Comparison of ENCODE assay signal across 9 mouse cellular contexts in genomic region chr5:32593793-32594192, GRCm38 (mm10). TPM values are rescaled to one million over a fixed set of nuclear protein-coding genes. Genes with fewer than 3 reads are reported as not detected.
DNase-seq lines count a peak whose midpoint lies in the region; ATAC-seq and TF ChIP-seq lines count a peak whose summit lies in the region.
"Had no signal": no experiment of that assay in that cellular context is flagged by ENCODE, and none has a peak within 500 bp of the region (broad histone marks: within the 10 kb centered on the region; RNA-seq: fewer than 3 reads in every experiment).

No protein-coding gene starts in this region.

- no peaks in the 10 kb centered on the region for H3K36me3 ChIP-seq in kidney, embryonic 15.5 days
- no peaks in the 10 kb centered on the region for H3K36me3 ChIP-seq in CH12.LX (replicated peaks in 1 of 2; ENCODE audit: control insufficient read depth in 1 of 2, insufficient read depth in 1 of 2, low read length in 1 of 2)
- H3K36me3 ChIP-seq: embryonic facial prominence, embryonic 13.5 days; hindbrain, embryonic 15.5 days had no signal

- H3K4me1 ChIP-seq in kidney, embryonic 15.5 days = no peaks in the 10 kb centered on the region
- H3K4me1 ChIP-seq in CH12.LX (ENCODE audit: control insufficient read depth in 1 of 2, insufficient read depth in 2 of 2) = peaks cover 0 to 4% of the 10 kb centered on the region in 2 experiments; a peak in 2 of 4 replicates
- H3K4me1 ChIP-seq: embryonic facial prominence, embryonic 13.5 days; hindbrain, embryonic 15.5 days had no signal

- 22% methylated on average over 4 of the region's 4 CpGs for WGBS in kidney, embryonic 15.5 days

- in situ Hi-C loops in CH12.LX (cut with MboI; ENCODE audit: low pct_ligation_motif_present, low pct_unique_long_range_greater_than_20kb, low sequenced_read_pairs) = loop anchor here (25.0 kb wide), 1 partner anchor 444 kb away; no protein-coding TSS in a partner anchor

- no peak overlapping the region for H3K4me3 ChIP-seq in kidney, embryonic 15.5 days (replicated peaks)
- no peak overlapping the region for H3K4me3 ChIP-seq in CH12.LX (replicated peaks in 1 of 3; ENCODE audit: low read depth in 2 of 3, low read length in 2 of 3, poor library complexity in 1 of 3)
- H3K4me3 ChIP-seq: embryonic facial prominence, embryonic 13.5 days; hindbrain, embryonic 15.5 days had no signal

- dilution Hi-C loops in CH12.LX (cut with MboI; ENCODE audit: extremely low pct_ligation_motif_present, extremely low pct_unique_long_range_greater_than_20kb, low sequenced_read_pairs) = no loop called here

- peak; percentile 53 to 81; a peak in 3 of 4 replicates for TF ChIP-seq CTCF in CH12.LX (conservative IDR thresholded peaks at IDR 0.05 in 1 of 2, IDR thresholded peaks at IDR 0.05 in 1 of 2; ENCODE audit: low read depth in 2 of 2, low read length in 2 of 2)

- peak; percentile 47 for TF ChIP-seq RAD21 in CH12.LX (IDR thresholded peaks at IDR 0.05; ENCODE audit: low read depth, low read length)

- no peak for TF ChIP-seq POLR2A in CH12.LX (IDR thresholded peaks at IDR 0.05; ENCODE audit: low read depth, low read length)

- H3K9ac ChIP-seq in kidney, embryonic 15.5 days = no peak overlapping the region
- no peak overlapping the region for H3K9ac ChIP-seq in CH12.LX (ENCODE audit: insufficient read depth, low read depth)
- H3K9ac ChIP-seq: embryonic facial prominence, embryonic 13.5 days; hindbrain, embryonic 15.5 days had no signal

- no peak for ATAC-seq in kidney, embryonic 15.5 days (replicated peaks; ENCODE audit: low FRiP score)

- DNase-seq in kidney, adult 18-20 months = peak; percentile 13
- DNase-seq in A20 (ENCODE audit: low read depth, low spot score) = peak; percentile 61
- DNase-seq in CH12.LX (ENCODE audit: extremely low read depth) = peak; percentile 47
- peak; percentile 59 for DNase-seq in embryo, embryonic 11 days
- DNase-seq in urinary bladder, adult 2 months (ENCODE audit: low spot score) = no peak
- no peak for DNase-seq in layer of hippocampus, postnatal 10 days (ENCODE audit: low spot score in 2 of 2)

- no peak overlapping the region for H3K27ac ChIP-seq in kidney, embryonic 15.5 days
- no peak overlapping the region for H3K27ac ChIP-seq in CH12.LX (ENCODE audit: insufficient read depth, low read depth)
- H3K27ac ChIP-seq: embryonic facial prominence, embryonic 13.5 days; hindbrain, embryonic 15.5 days had no signal

- H3K79me2 ChIP-seq in CH12.LX (replicated peaks; ENCODE audit: control insufficient read depth, extremely low read depth, insufficient read depth, poor library complexity, severe bottlenecking) = no peaks in the 10 kb centered on the region

- H3K4me2 ChIP-seq in kidney, embryonic 15.5 days = no peak overlapping the region
- H3K4me2 ChIP-seq in CH12.LX (ENCODE audit: insufficient read depth, low read depth, poor library complexity, severe bottlenecking) = peak overlapping the region; percentile 51; the same call in 1 of the 2 replicates
- H3K4me2 ChIP-seq: embryonic facial prominence, embryonic 13.5 days; hindbrain, embryonic 15.5 days had no signal

- no peak for TF ChIP-seq EP300 in CH12.LX (IDR thresholded peaks at IDR 0.05; ENCODE audit: low read length)

- no peaks in the 10 kb centered on the region for H3K9me3 ChIP-seq in kidney, embryonic 15.5 days (replicated peaks)
- no peaks in the 10 kb centered on the region for H3K9me3 ChIP-seq in CH12.LX (replicated peaks; ENCODE audit: low read length)
- H3K9me3 ChIP-seq: embryonic facial prominence, embryonic 13.5 days; hindbrain, embryonic 15.5 days had no signal

- H3K27me3 ChIP-seq in kidney, embryonic 15.5 days = no peaks in the 10 kb centered on the region
- no peaks in the 10 kb centered on the region for H3K27me3 ChIP-seq in CH12.LX (replicated peaks)
- H3K27me3 ChIP-seq: embryonic facial prominence, embryonic 13.5 days; hindbrain, embryonic 15.5 days had no signal

TF ChIP-seq in CH12.LX, 34 proteins besides CTCF, POLR2A, EP300 and RAD21:
- TF ChIP-seq MAX (IDR thresholded peaks at IDR 0.05; ENCODE audit: low read length) (no peak), SMC3 (IDR thresholded peaks at IDR 0.05; ENCODE audit: low read depth, low read length) (peak; percentile 75)

RNA-seq across cellular contexts. Expression of gene Yes1, which starts 17.2 kb away (rescaled TPM):
- 37.8 and 39.1 TPM in 2 replicates for polyA plus RNA-seq in kidney, embryonic 15.5 days (2015; fragmentation: Nextera tagmentation; extraction: Ambion mirVana)
- 2.2 and 2.6 TPM in 2 replicates for total RNA-seq in CH12.LX (2012; rRNA removed)
- 4.1 and 4.8 TPM in 2 replicates for total RNA-seq in CH12.LX (2014; rRNA removed)
- 2.0 and 2.4 TPM in 2 replicates for polyA plus RNA-seq in CH12.LX (2012; ENCODE audit: insufficient read length, low read depth)
- 7.8 and 10.2 TPM in 2 replicates for polyA plus RNA-seq in urinary bladder, adult 2 months (2012; rRNA removed)
- total RNA-seq in layer of hippocampus, postnatal 10 days (2021) = 10 to 100 TPM; 16.4 to 18.7 TPM

Comparison
In these comparisons a context has a peak if more than half of its experiments do, and no peak if none do; other contexts are left out.
1. DNase-seq: peak in kidney, adult 18-20 months (single experiment), A20 (single experiment), CH12.LX (single experiment) and embryo, embryonic 11 days (single experiment); none in urinary bladder, adult 2 months (single experiment) and layer of hippocampus, postnatal 10 days (0 of 2).